Mouse (Mus musculus) liver, embryonic 13.5 days (tissue): Measurements from ENCODE around the gene Nr1h2. TPM values are rescaled to one million over a fixed set of nuclear protein-coding genes. Genes with fewer than 3 reads are reported as not detected.
A peak's percentile ranks its signal among the peaks of the same experiment; 100 is the strongest.

Experiments
- ATAC-seq: fragments of 200-750 bp; cut with Nextera tagmentation; 2 replicates; pipeline ENCODE4 v1.8.0; 2017; ENCODE audit warnings: low read depth, mild to moderate bottlenecking, moderate number of reproducible peaks, moderate library complexity
- DNase-seq: peaks from one replicate; pipeline ENCODE4 v3.0.0; 2022
- H3K27ac ChIP-seq: fragments of 300-500 bp; sonication (generic); 2 replicates; pipeline ENCODE4 v1.5.1; 2015; ENCODE audit warnings: moderate library complexity, mild to moderate bottlenecking, inconsistent platforms
- H3K27me3 ChIP-seq: fragments of 300-500 bp; sonication (generic); 2 replicates; pipeline ENCODE4 v1.6.1; 2015; ENCODE audit warnings: mild to moderate bottlenecking, inconsistent platforms
- H3K36me3 ChIP-seq: fragments of 300-500 bp; sonication (generic); 2 replicates; pipeline ENCODE4 v1.6.1; 2015; ENCODE audit warnings: mild to moderate bottlenecking, inconsistent platforms
- H3K4me1 ChIP-seq: fragments of 300-500 bp; sonication (generic); replicated peaks from 2 replicates; pipeline ENCODE4 v1.6.1; 2015; ENCODE audit warnings: inconsistent platforms
- H3K4me2 ChIP-seq: fragments of 300-500 bp; sonication (generic); 2 replicates; pipeline ENCODE4 v1.6.1; 2015; ENCODE audit warnings: inconsistent platforms, mild to moderate bottlenecking, moderate library complexity
- H3K4me3 ChIP-seq: fragments of 300-500 bp; sonication (generic); replicated peaks from 2 replicates; pipeline ENCODE4 v1.5.1; 2015; ENCODE audit warnings: mild to moderate bottlenecking, inconsistent platforms
- H3K9ac ChIP-seq: fragments of 300-500 bp; sonication (generic); 2 replicates; pipeline ENCODE4 v1.6.1; 2015; ENCODE audit warnings: mild to moderate bottlenecking, inconsistent platforms
- H3K9me3 ChIP-seq: fragments of 300-500 bp; sonication (generic); replicated peaks from 2 replicates; pipeline ENCODE4 v1.6.1; 2016; ENCODE audit warnings: inconsistent platforms
- WGBS: fragments of 180-500 bp; shearing (Covaris S2); methylation state at CpG from one replicate; pipeline ENCODE4 v1.1.7; 2015; ENCODE audit not compliant: insufficient replicate concordance; 5-methylcytosine and 5-hydroxymethylcytosine counted together
- polyA plus RNA-seq: library from polyadenylated mRNA; unstranded; fragments of >200 nt; fragmentation: Nextera tagmentation; extraction: Ambion mirVana; gene quantifications from 2 replicates; pipeline ENCODE4 v1.2.1, GENCODE M21; 2015

Gene Nr1h2
- polyA plus RNA-seq, 1 experiment from 2014 or later: 40.7 TPM

DNA sequence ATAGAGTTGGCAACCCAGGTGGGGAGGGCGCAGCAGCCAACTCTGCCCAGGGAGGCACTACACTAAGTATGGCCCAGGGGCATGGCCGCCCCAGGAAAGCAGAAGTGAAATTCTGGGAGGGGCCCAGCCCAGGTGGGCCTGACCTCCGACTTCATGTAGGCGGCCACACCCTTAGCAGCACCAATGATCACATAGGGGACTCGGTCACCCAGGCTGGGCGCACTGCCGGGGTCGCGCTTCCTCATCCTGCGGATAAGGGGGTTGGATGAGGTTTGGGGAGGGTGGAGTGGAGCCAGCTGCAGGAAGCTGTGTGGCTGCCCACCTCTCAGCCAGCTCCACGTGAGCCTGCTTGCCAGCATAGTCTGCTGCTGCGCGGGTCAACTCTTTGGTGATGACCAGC, 19.5 kb downstream of the Nr1h2 start:
- WGBS: 81% methylated on average over 13 of the region's 13 CpGs
- Histone ChIP-seq H3K4me3 (no peak overlapping the region), H3K9me3 (no peaks in the 10 kb centered on the region), H3K4me1 (peaks cover 16% of the 10 kb centered on the region), H3K4me2 (no peak overlapping the region), H3K9ac (no peak overlapping the region), H3K36me3 (peaks cover 71% of the 10 kb centered on the region), H3K27ac (no peak overlapping the region), H3K27me3 (no peaks in the 10 kb centered on the region; the same call in 1 of the 2 replicates)
- ATAC-seq (no peak), DNase-seq (no peak)

DNA sequence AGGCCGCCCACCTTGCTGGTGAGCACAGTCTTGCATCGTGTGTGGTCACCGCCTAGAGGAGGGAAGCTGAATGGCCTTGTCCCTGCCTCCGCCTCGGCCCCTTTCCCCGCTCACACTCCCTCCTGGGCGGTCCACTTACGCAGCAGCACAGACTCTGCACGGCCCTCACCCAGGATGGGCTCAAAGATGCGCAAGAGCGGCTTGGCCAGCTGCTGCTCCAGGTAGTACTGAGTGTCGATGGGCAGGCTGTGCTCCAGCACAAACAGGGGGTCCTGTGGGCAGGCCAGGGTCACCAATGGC, 20.1 kb downstream of the Nr1h2 start:
- DNase-seq (no peak), ATAC-seq (no peak)
- H3K4me1 ChIP-seq: peaks cover 16% of the 10 kb centered on the region
- WGBS: 85% methylated on average over 12 of the region's 12 CpGs
- no peaks in the 10 kb centered on the region for H3K9me3 ChIP-seq
- no peak overlapping the region for H3K27ac ChIP-seq
- no peak overlapping the region for H3K9ac ChIP-seq
- H3K27me3 ChIP-seq: peaks cover 3% of the 10 kb centered on the region
- no peak overlapping the region for H3K4me2 ChIP-seq
- H3K36me3 ChIP-seq: peaks cover 66% of the 10 kb centered on the region
- no peak overlapping the region for H3K4me3 ChIP-seq

GRCm38 (mm10) chr7:44532918-44533745, 20.6 kb downstream of the Nr1h2 start:
- Histone ChIP-seq H3K4me1 (peaks cover 21% of the 10 kb centered on the region), H3K4me3 (no peak overlapping the region), H3K27ac (no peak overlapping the region), H3K4me2 (no peak overlapping the region), H3K27me3 (peaks cover 6% of the 10 kb centered on the region), H3K9me3 (no peaks in the 10 kb centered on the region), H3K9ac (no peak overlapping the region), H3K36me3 (peaks cover 60% of the 10 kb centered on the region)
- WGBS: 79% methylated on average over 29 of the region's 29 CpGs
- DNase-seq (no peak), ATAC-seq (no peak)

GRCm38 (mm10) chr7:44531946-44532732, 21.6 kb downstream of the Nr1h2 start, which contains the start of gene Spib:
Spib (minus strand) TSS chr7:44532071.
- no peak within 1 kb of the TSS for H3K9ac ChIP-seq
- H3K27ac ChIP-seq: no peak within 1 kb of the TSS
- H3K4me2 ChIP-seq: no peak within 1 kb of the TSS
- peaks cover 11% of the 10 kb centered on the region for H3K27me3 ChIP-seq
- H3K4me1 ChIP-seq: peaks cover 27% of the 10 kb centered on the region
- peaks cover 50% of the 10 kb centered on the region for H3K36me3 ChIP-seq
- WGBS: 58% methylated on average over 4 of the region's 4 CpGs
- ATAC-seq (no peak), DNase-seq (no peak)
- no peaks in the 10 kb centered on the region for H3K9me3 ChIP-seq
- H3K4me3 ChIP-seq: no peak within 1 kb of the TSS

DNA sequence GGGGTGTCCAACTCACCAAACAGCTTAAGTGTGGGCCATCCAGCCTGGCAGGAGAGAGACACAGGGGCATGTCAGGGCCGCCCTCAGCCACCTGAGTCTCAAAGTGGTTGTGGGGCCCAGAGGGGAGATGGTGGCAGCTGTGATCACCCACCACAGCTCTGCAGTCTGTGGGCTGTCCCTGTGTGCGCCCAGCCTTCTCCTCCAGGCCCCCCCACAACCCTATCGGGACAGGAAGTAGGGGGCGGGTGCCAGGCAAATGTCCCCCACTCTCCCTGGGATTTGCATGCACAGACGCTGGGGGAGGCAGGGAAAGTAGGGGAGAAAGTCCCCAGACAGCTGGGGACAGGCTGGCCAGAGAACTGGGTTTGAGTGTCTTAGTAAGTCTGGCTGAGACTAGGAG, 22.5 kb downstream of the Nr1h2 start:
- 20% methylated on average over 5 of the region's 5 CpGs for WGBS
- no peak for ATAC-seq
- DNase-seq: no peak
- Histone ChIP-seq H3K36me3 (peaks cover 41% of the 10 kb centered on the region), H3K4me2 (no peak overlapping the region), H3K27ac (no peak overlapping the region), H3K9me3 (no peaks in the 10 kb centered on the region), H3K9ac (no peak overlapping the region), H3K27me3 (peaks cover 20% of the 10 kb centered on the region), H3K4me3 (no peak overlapping the region), H3K4me1 (peaks cover 27% of the 10 kb centered on the region)

DNA sequence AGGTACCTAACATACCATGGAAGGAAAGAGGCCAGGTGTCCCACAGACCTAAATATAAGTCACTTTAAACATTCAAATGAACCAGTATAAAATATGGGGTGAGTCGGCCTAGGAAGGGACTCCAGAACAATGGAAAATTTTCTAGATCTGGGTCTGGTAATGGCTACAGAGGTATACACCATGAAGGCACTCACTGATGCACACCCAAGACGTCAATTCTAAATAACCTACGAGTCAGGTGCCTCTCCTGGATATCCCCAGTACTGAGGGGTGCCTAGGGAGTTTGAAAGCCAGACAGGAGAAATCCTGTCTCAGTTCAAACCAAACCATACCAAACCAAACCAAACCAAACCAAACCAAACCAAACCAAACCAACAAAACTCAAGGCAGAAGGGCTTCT, 23.2 kb downstream of the Nr1h2 start:
- ATAC-seq (no peak), DNase-seq (no peak)
- WGBS: 70% methylated on average over 3 of the region's 3 CpGs
- H3K9me3 ChIP-seq: no peaks in the 10 kb centered on the region
- H3K36me3 ChIP-seq: peaks cover 34% of the 10 kb centered on the region
- H3K4me1 ChIP-seq: peaks cover 27% of the 10 kb centered on the region
- H3K4me3 ChIP-seq: no peak overlapping the region
- no peak overlapping the region for H3K9ac ChIP-seq
- no peak overlapping the region for H3K27ac ChIP-seq
- H3K27me3 ChIP-seq: peaks cover 27% of the 10 kb centered on the region
- H3K4me2 ChIP-seq: no peak overlapping the region

- Histone ChIP-seq H3K27ac (no peak overlapping the region), H3K4me1 (peaks cover 27% of the 10 kb centered on the region), H3K4me3 (no peak overlapping the region), H3K36me3 (peaks cover 24% of the 10 kb centered on the region), H3K27me3 (peaks cover 37% of the 10 kb centered on the region), H3K4me2 (no peak overlapping the region), H3K9me3 (no peaks in the 10 kb centered on the region), H3K9ac (no peak overlapping the region)
- DNase-seq (no peak), ATAC-seq (no peak)
- 63% methylated on average over 5 of the region's 5 CpGs for WGBS
Observed at GRCm38 (mm10) chr7:44529518-44529917, 24.2 kb downstream of the Nr1h2 start.

DNA sequence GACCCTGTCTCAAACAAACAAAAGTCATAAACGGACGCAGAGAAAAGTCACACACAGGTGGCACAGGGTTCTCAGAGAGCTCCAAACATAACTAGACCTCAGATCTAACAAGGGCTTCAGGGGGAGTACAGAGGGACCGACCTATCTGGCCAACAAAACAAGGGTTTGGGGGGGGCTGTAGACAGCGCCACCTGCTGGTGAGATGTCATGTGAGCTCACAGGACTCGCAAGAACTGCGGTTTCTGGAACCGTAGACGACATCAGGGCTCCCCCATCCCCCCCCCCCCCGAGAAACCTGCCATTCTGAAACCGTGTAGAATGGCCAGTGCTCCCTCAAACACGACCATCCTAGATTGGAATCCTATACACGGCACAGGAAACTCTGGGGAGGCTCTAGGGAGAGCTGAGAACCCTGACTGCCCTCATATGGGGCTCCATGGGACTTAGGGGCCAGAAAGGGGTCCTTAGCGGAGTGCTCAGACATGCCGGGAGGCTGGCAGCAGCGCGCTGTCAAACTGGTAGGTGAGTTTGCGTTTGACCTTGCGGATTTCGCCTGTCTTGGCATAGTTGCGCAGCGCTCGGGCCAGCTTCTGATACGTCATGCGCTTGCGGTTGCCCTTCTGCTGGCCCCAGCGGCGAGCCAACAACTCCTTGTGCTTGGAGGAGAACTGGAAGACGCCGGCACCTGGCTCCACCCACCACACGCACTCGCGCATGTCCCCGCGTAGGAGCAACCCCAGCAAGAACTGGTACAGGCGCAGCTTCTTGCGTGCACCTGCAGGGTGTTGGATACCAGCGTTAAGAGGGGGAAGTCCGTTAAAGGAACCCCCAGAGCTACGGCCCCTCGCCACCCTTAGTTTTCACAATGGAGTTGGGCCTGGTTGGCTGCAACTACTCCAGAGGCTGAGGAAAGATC, 26.0 kb downstream of the Nr1h2 start:
- Histone ChIP-seq H3K27ac (no peak overlapping the region), H3K36me3 (peaks cover 6% of the 10 kb centered on the region), H3K4me3 (peak overlapping the region; percentile 51), H3K4me1 (peaks cover 15% of the 10 kb centered on the region), H3K9ac (peak overlapping the region; percentile 65), H3K9me3 (no peaks in the 10 kb centered on the region), H3K4me2 (peak overlapping the region; percentile 79), H3K27me3 (peaks cover 55% of the 10 kb centered on the region)
- peak; percentile 63 for ATAC-seq
- 5% methylated on average over 40 of the region's 40 CpGs for WGBS
- DNase-seq: peak; percentile 65

DNA sequence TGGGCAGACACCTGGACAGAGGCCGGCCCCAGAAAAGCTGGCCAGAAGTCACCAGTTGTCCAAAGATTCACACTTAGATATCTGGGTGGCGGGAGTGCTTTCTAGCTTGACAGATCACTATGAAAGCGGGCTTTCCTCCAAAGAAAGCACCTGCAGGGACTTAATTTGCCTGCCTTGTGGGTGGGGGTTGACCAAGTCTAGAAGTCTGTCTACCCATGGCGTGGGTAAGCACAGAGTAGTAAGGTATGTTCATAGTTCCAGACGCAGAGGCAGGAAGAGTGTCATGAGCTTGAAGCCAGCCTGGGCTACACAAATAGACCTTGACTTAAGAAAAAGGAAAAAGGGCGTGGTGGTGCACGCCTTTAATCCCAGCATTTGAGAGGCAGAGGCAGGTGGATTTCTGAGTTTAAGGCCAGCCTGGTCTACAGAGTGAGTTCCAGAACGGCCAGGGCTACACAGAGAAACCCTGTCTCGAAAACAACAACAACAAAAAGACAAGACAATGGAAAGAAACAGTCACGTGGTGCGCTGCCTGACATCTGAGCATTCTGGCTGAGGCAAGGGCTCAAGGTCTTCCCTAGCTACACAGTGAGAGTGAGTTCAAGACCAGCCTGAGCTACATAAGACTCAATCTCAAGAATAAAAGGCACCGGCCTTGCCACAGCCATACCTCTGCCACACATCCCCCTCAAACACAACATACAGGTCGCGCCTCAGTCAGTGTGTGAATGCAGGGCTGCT, 27.2 kb downstream of the Nr1h2 start:
- H3K9me3 ChIP-seq: no peaks in the 10 kb centered on the region
- H3K4me1 ChIP-seq: peaks cover 11% of the 10 kb centered on the region
- no peak overlapping the region for H3K4me3 ChIP-seq
- peaks cover 67% of the 10 kb centered on the region for H3K27me3 ChIP-seq
- H3K4me2 ChIP-seq: no peak overlapping the region
- H3K9ac ChIP-seq: no peak overlapping the region
- ATAC-seq (no peak), DNase-seq (no peak)
- WGBS: 71% methylated on average over 14 of the region's 14 CpGs
- no peaks in the 10 kb centered on the region for H3K36me3 ChIP-seq
- H3K27ac ChIP-seq: no peak overlapping the region

- Histone ChIP-seq H3K4me3 (no peak overlapping the region), H3K36me3 (no peaks in the 10 kb centered on the region), H3K9ac (no peak overlapping the region), H3K9me3 (no peaks in the 10 kb centered on the region), H3K27me3 (peaks cover 78% of the 10 kb centered on the region), H3K4me2 (no peak overlapping the region), H3K27ac (no peak overlapping the region), H3K4me1 (peaks cover 11% of the 10 kb centered on the region)
- ATAC-seq (no peak), DNase-seq (no peak)
- 19% methylated on average over 22 of the region's 22 CpGs for WGBS
Observed at GRCm38 (mm10) chr7:44525126-44525832, 28.5 kb downstream of the Nr1h2 start.
